Mouse (Mus musculus): ENCODE measurements around the gene Rasal1. TPM values are rescaled to one million over a fixed set of nuclear protein-coding genes. Genes with fewer than 3 reads are reported as not detected.
A peak's percentile ranks its signal among the peaks of the same experiment; 100 is the strongest.

Rasal1 gene
- total RNA-seq, 1 experiment from 2014 or later = 2.9 TPM

DNA sequence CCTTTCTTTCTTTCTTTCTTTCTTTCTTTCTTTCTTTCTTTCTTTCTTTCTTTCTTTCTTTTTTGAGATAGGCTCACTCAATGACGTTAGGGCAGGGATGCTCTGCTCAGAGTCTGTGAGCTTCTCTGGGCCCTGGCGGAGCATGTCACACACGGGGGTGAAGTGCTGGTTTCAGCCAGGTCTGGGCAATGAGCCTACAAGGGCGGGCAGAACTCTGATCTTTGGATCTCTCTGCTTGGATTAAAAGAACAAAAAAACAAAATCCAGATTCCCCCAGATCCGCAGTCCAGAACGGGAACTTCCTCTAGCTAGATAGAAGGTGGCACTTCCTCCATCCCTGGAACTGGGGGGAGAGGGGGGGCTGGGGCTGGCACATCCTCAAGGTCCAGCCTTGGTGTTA is 2.8 kb upstream of the Rasal1 start:
- no peak for ATAC-seq (replicated peaks in 1 of 2; ENCODE audit: insufficient read depth in 1 of 2, low FRiP score in 2 of 2, low TSS enrichment in 1 of 2, low read depth in 1 of 2, poor library complexity in 2 of 2, severe bottlenecking in 2 of 2)

DNA sequence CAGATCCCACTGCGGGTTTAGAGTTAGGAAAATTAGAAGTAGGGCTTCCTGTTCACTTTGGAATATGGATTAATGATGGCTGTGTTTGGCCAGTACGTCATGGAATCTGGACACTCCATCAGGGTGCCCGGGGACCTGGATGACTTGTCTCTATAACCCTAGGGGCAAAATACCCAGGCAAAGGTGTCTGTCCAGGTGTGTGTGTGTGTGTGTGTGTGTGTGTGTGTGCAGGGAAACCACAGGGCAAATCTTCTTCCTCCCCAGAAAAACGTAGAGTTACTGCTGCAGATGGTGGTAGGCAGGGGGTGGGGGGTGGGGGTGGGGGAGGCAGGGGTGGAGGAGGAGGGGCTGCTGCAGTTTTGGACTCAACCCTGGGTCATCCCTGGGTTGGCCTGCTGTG is 1.3 kb upstream of the Rasal1 start:
- no peak for ATAC-seq (replicated peaks in 1 of 2; ENCODE audit: insufficient read depth in 1 of 2, low FRiP score in 2 of 2, low TSS enrichment in 1 of 2, low read depth in 1 of 2, poor library complexity in 2 of 2, severe bottlenecking in 2 of 2)

DNA sequence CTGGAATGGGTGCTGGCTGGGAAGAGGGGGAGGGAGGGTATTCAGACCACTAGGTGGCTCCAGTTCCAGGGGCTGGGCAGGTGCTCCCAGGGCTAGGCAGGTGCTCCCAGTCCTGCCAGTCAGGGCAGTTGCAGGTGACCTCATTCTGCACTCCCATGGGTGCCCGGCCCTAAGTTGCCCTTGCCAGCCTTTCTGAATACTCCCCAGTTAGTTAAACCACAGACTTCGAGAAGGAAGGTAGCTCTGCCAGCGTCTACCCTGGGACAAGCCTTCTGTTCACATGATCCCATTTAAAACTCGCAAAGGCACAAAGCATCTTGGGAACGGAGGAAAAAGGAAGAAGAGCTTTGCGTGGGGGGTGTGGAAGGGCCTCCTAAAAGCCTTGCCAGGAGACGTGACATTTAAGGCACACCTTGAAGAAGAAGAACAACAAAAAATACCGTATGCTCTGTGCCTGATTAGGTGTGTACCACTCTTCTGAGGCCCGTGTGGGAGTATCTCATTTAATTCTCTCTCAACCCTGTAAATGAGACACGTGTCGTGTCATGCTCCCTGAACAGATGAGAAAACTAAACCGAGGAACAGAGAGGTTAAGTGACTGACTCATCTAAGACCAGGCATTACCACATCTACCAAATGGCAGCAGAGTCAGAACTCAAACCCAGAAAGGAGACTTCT is 659 bp upstream of the Rasal1 start:
- ATAC-seq (replicated peaks in 1 of 2; ENCODE audit: insufficient read depth in 1 of 2, low FRiP score in 2 of 2, low TSS enrichment in 1 of 2, low read depth in 1 of 2, poor library complexity in 2 of 2, severe bottlenecking in 2 of 2) = no peak

- peak in 1 of 2 experiments; percentile 11; a peak in 1 of 4 replicates for ATAC-seq (replicated peaks in 1 of 2; ENCODE audit: insufficient read depth in 1 of 2, low FRiP score in 2 of 2, low TSS enrichment in 1 of 2, low read depth in 1 of 2, poor library complexity in 2 of 2, severe bottlenecking in 2 of 2)
Observed at GRCm38 (mm10) chr5:120649374-120649933, 842 bp downstream of the Rasal1 start.

DNA sequence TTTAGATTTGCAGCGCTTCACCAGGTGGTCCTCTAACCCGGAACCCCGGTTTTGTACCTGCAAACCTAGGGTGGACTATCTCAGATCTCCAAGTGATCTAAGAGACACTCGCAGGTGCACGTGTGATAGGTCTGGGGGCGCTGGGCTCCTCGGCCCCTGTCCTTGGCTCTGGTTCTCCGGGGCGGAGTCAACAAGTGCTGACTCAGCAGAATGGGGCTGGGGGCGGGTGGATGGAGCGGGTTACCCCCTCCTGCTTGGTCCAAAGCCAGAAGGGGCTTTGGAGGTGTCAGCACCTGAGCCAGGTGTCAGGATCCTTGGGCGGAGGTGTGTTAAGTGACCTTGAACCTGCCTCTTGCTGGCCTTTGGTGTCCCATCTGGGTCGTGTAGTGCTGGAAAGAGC is 1.3 kb downstream of the Rasal1 start:
- no peak for ATAC-seq (replicated peaks in 1 of 2; ENCODE audit: insufficient read depth in 1 of 2, low FRiP score in 2 of 2, low TSS enrichment in 1 of 2, low read depth in 1 of 2, poor library complexity in 2 of 2, severe bottlenecking in 2 of 2)

GRCm38 (mm10) chr5:120651230-120651629 is 2.6 kb downstream of the Rasal1 start:
- no peak for ATAC-seq (replicated peaks in 1 of 2; ENCODE audit: insufficient read depth in 1 of 2, low FRiP score in 2 of 2, low TSS enrichment in 1 of 2, low read depth in 1 of 2, poor library complexity in 2 of 2, severe bottlenecking in 2 of 2)

- no peak for ATAC-seq (replicated peaks in 1 of 2; ENCODE audit: insufficient read depth in 1 of 2, low FRiP score in 2 of 2, low TSS enrichment in 1 of 2, low read depth in 1 of 2, poor library complexity in 2 of 2, severe bottlenecking in 2 of 2)
Observed at GRCm38 (mm10) chr5:120652915-120653701, 4.5 kb downstream of the Rasal1 start.

DNA sequence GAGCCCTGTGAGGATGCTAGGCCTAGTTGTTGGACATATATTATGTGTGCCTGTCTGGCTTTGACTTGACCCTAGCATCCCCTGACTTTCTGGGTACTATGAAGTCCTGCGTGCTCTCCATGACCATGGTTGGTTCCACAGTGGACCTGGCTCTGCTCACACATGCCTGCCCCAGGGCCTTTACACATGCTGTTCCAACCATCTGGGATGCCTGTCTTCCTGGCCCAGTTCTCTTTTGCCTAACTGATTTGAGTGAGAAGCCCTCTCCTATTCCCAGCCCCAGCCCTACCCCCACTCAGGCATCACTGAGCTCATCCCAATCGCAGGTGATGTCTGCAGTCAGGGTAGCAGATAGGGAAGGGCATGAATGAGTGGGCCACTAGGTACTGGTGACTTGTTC is 5.3 kb downstream of the Rasal1 start:
- no peak for ATAC-seq (replicated peaks in 1 of 2; ENCODE audit: insufficient read depth in 1 of 2, low FRiP score in 2 of 2, low TSS enrichment in 1 of 2, low read depth in 1 of 2, poor library complexity in 2 of 2, severe bottlenecking in 2 of 2)

- ATAC-seq (replicated peaks in 1 of 2; ENCODE audit: insufficient read depth in 1 of 2, low FRiP score in 2 of 2, low TSS enrichment in 1 of 2, low read depth in 1 of 2, poor library complexity in 2 of 2, severe bottlenecking in 2 of 2) = no peak
Observed at GRCm38 (mm10) chr5:120656281-120656751, 7.7 kb downstream of the Rasal1 start.

- ATAC-seq (replicated peaks in 1 of 2; ENCODE audit: insufficient read depth in 1 of 2, low FRiP score in 2 of 2, low TSS enrichment in 1 of 2, low read depth in 1 of 2, poor library complexity in 2 of 2, severe bottlenecking in 2 of 2) = no peak
Observed at GRCm38 (mm10) chr5:120660816-120661215, 12.2 kb downstream of the Rasal1 start.

GRCm38 (mm10) chr5:120664888-120665287 is 16.3 kb downstream of the Rasal1 start:
- ATAC-seq (replicated peaks in 1 of 2; ENCODE audit: insufficient read depth in 1 of 2, low FRiP score in 2 of 2, low TSS enrichment in 1 of 2, low read depth in 1 of 2, poor library complexity in 2 of 2, severe bottlenecking in 2 of 2) = no peak

- ATAC-seq (replicated peaks in 1 of 2; ENCODE audit: insufficient read depth in 1 of 2, low FRiP score in 2 of 2, low TSS enrichment in 1 of 2, low read depth in 1 of 2, poor library complexity in 2 of 2, severe bottlenecking in 2 of 2) = no peak
Observed at GRCm38 (mm10) chr5:120668761-120669160, 20.1 kb downstream of the Rasal1 start.

DNA sequence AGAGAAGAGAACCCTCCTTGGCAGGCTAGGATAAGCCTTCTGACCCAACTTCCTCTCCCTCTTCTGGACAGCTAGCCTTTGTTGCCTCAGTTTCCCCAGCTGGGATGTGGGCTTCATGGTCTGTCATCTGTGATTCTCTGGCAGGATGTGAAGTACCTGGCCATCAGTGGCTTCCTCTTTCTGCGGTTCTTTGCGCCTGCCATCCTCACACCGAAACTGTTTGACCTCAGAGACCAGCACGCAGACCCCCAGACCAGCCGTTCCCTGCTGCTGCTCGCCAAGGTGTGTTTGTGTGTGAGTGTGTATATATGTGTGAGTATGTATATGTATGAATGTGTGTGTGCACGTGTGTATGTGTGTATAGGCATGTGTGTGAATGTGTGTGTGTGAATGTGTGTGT is 21.5 kb downstream of the Rasal1 start:
- ATAC-seq (replicated peaks in 1 of 2; ENCODE audit: insufficient read depth in 1 of 2, low FRiP score in 2 of 2, low TSS enrichment in 1 of 2, low read depth in 1 of 2, poor library complexity in 2 of 2, severe bottlenecking in 2 of 2) = no peak

DNA sequence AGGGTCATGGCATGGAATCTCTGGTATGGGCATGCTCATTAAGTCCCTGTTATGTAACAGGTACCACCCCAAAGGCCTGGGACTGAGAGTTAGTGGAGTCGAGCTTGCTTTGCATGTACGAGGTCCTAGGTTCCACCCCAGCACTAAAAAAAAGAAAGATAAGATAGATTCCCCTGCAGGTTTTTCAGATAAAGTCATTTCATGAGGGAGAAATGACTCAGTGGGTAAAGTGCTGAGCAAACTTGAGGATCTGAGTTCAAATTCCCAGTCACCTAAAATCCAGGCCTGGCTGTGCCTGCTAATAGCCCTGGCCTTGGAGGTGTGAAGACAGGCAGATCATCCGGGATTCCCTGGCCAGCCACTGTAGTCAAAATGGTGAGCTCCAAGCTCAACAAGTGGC is 23.3 kb downstream of the Rasal1 start:
- no peak for ATAC-seq (replicated peaks in 1 of 2; ENCODE audit: insufficient read depth in 1 of 2, low FRiP score in 2 of 2, low TSS enrichment in 1 of 2, low read depth in 1 of 2, poor library complexity in 2 of 2, severe bottlenecking in 2 of 2)

DNA sequence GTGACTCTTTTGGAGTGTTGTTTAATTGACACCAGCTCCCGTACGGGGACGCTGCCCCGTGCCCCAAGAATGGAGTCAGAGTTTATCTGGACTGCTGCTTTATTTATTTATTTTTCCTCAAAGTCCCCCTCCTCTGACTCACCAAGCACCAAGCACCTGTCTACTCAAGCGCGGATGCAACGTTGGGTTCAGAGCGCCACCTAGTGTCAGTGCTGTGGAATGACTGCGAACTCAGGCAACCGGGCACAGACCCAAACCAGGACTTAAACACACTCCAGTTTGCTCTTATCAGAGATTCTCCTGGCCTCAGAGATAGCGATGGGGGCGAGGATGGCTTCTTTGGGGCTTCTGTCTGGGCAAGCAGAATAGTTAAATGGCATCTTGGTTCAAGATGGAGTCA is 25.0 kb downstream of the Rasal1 start:
- peak; percentile 51 to 61; a peak in 3 of 4 replicates for ATAC-seq (replicated peaks in 1 of 2; ENCODE audit: insufficient read depth in 1 of 2, low FRiP score in 2 of 2, low TSS enrichment in 1 of 2, low read depth in 1 of 2, poor library complexity in 2 of 2, severe bottlenecking in 2 of 2)

DNA sequence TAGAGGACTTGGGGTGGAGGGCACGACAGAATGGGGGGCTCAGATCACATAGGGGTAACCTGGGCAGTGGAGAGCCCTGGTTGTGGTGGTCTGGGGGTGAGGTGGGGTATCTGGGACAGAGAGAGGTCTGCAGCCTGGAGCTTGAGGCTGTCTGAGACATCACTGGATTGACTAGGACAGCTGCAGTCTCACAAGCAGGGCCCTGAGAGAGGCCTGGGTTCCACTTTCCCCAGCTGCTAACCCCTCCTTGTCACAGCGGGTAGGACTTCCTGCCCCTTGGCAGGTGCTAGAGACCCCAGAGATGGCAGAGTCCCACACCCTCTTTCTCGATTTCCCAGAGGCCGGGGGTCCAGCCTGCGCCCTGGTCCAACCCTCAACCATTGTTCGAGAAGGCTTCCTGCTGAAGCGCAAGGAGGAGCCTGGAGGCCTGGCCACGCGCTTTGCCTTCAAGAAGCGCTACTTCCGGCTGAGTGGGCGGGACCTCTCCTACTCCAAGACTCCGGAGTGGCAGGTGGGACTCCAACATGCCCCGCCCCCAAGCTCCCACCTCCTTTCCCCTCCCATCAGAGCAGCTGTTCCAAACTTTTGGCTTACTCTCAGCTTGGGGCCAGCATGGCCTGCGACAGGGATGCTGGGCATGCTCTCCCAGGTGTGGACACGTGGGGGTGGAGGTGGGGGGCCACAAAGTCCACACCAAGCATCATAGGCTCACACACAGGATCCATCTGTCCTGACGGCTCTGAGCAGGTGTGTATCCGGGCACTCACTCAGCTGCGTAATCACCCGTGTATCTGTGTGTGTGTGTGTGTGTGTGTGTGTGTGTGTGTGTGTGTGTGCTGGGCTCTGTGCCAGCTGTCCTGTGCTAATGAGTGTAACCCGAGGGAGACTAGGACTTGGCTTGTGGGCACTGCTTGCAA is 25.9 kb downstream of the Rasal1 start:
- ATAC-seq (replicated peaks in 1 of 2; ENCODE audit: insufficient read depth in 1 of 2, low FRiP score in 2 of 2, low TSS enrichment in 1 of 2, low read depth in 1 of 2, poor library complexity in 2 of 2, severe bottlenecking in 2 of 2) = no peak

DNA sequence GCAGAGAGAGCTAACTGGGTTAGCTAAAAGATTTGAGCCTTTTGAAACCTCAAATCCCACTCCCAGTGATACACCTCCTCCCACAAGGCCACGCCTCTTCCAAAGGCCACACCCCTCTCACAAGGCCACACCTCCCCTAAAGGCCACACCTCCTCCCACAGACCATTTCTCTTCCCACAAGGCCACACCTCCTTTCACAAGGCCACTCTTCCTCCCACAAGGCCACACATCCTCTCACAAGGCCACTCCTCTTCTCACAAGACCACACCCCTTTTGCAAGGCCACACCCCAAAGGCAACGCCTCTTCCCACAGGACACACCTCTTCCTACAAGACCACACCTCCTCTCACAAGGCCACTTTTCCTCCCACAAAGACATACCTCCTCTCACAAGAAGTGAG is 28.9 kb downstream of the Rasal1 start:
- ATAC-seq (replicated peaks in 1 of 2; ENCODE audit: insufficient read depth in 1 of 2, low FRiP score in 2 of 2, low TSS enrichment in 1 of 2, low read depth in 1 of 2, poor library complexity in 2 of 2, severe bottlenecking in 2 of 2) = 0 out of 4 replicates have a peak, but pooled peaks of 1 of the 2 experiments have one; percentile 19

All from hematopoietic stem cell, adult 5-6 weeks (primary cell).